Mouse (Mus musculus): ENCODE data around the gene Pde6g. TPM values are rescaled to one million over a fixed set of nuclear protein-coding genes. Genes with fewer than 3 reads are reported as not detected.

Pde6g gene
- under 1 TPM; 0.37 to 0.66 TPM for total RNA-seq (2021)

- DNase-seq (ENCODE audit: low spot score in 2 of 2): no peak
- intact Hi-C loops (cut with DNase I): no loop called here
Observed at GRCm38 (mm10) chr11:120453306-120453705, at the start of gene Pde6g. Gene Pde6g (minus strand): TSS chr11:120453500.

GRCm38 (mm10) chr11:120501701-120502100 is 48.4 kb upstream of the Pde6g start:
- DNase-seq (ENCODE audit: low spot score in 2 of 2): no peak
- intact Hi-C loops (cut with DNase I): no loop called here

GRCm38 (mm10) chr11:120501018-120501417 is 47.7 kb upstream of the Pde6g start:
- intact Hi-C loops (cut with DNase I): no loop called here

GRCm38 (mm10) chr11:120500357-120500756 is 47.1 kb upstream of the Pde6g start:
- intact Hi-C loops (cut with DNase I): no loop called here
- no peak for DNase-seq (ENCODE audit: low spot score in 2 of 2)

More at GRCm38 (mm10) chr11:120501018-120501417, 47.7 kb upstream of the Pde6g start:
- no peak for DNase-seq (ENCODE audit: low spot score in 2 of 2)

- no peak for DNase-seq (ENCODE audit: low spot score in 2 of 2)
- intact Hi-C loops (cut with DNase I): no loop called here
Observed at GRCm38 (mm10) chr11:120499894-120500293, 46.6 kb upstream of the Pde6g start.

- no peak for DNase-seq (ENCODE audit: low spot score in 2 of 2)
- intact Hi-C loops (cut with DNase I): no loop called here
Observed at GRCm38 (mm10) chr11:120498891-120499290, 45.6 kb upstream of the Pde6g start.

- no peak for DNase-seq (ENCODE audit: low spot score in 2 of 2)
- intact Hi-C loops (cut with DNase I): no loop called here
Observed at GRCm38 (mm10) chr11:120498226-120498625, 44.9 kb upstream of the Pde6g start.

- DNase-seq (ENCODE audit: low spot score in 2 of 2): no peak
- intact Hi-C loops (cut with DNase I): no loop called here
Observed at GRCm38 (mm10) chr11:120497436-120497835, 44.1 kb upstream of the Pde6g start.

GRCm38 (mm10) chr11:120493911-120494310 is 40.6 kb upstream of the Pde6g start:
- DNase-seq (ENCODE audit: low spot score in 2 of 2): no peak
- intact Hi-C loops (cut with DNase I): no loop called here

GRCm38 (mm10) chr11:120493351-120493750 is 40.1 kb upstream of the Pde6g start:
- DNase-seq (ENCODE audit: low spot score in 2 of 2): no peak
- intact Hi-C loops (cut with DNase I): no loop called here

- no peak for DNase-seq (ENCODE audit: low spot score in 2 of 2)
- intact Hi-C loops (cut with DNase I): no loop called here
Observed at GRCm38 (mm10) chr11:120492878-120493203, 39.5 kb upstream of the Pde6g start.

GRCm38 (mm10) chr11:120492024-120492877 is 39.0 kb upstream of the Pde6g start:
- intact Hi-C loops (cut with DNase I): no loop called here
- DNase-seq (ENCODE audit: low spot score in 2 of 2): no peak

- intact Hi-C loops (cut with DNase I): no loop called here
- peak; percentile 85 to 88 for DNase-seq (ENCODE audit: low spot score in 2 of 2)
Observed at GRCm38 (mm10) chr11:120491317-120492023, 38.2 kb upstream of the Pde6g start, which contains the start of gene Slc25a10. Gene Slc25a10 (plus strand): TSS chr11:120491840.

- intact Hi-C loops (cut with DNase I): no loop called here
- no peak for DNase-seq (ENCODE audit: low spot score in 2 of 2)
Observed at GRCm38 (mm10) chr11:120490291-120491046, 37.2 kb upstream of the Pde6g start.

GRCm38 (mm10) chr11:120489054-120489761 is 35.9 kb upstream of the Pde6g start:
- intact Hi-C loops (cut with DNase I): loop anchor here (5.0 to 10.0 kb wide), 2 partner anchors 58 to 86 kb away; partner anchors contain the start of genes Mcrip1 and P4hb
- peak; percentile 46 to 58 for DNase-seq (ENCODE audit: low spot score in 2 of 2)

GRCm38 (mm10) chr11:120488516-120488915 is 35.2 kb upstream of the Pde6g start:
- intact Hi-C loops (cut with DNase I): loop anchor here (5.0 to 10.0 kb wide), 2 partner anchors 59 to 86 kb away; partner anchors contain the start of genes Mcrip1 and P4hb

GRCm38 (mm10) chr11:120485251-120485650 is 32.0 kb upstream of the Pde6g start:
- DNase-seq (ENCODE audit: low spot score in 2 of 2): no peak
- intact Hi-C loops (cut with DNase I): loop anchor here (5.0 to 10.0 kb wide), 2 partner anchors 62 to 90 kb away; partner anchors contain the start of genes Mcrip1 and P4hb

More at GRCm38 (mm10) chr11:120488516-120488915, 35.2 kb upstream of the Pde6g start:
- DNase-seq (ENCODE audit: low spot score in 2 of 2): no peak

GRCm38 (mm10) chr11:120484265-120484981 is 31.1 kb upstream of the Pde6g start, which contains the start of gene Mrpl12:
Gene Mrpl12 (plus strand): TSS chr11:120484613.
- peak; percentile 91 to 92 for DNase-seq (ENCODE audit: low spot score in 2 of 2)
- intact Hi-C loops (cut with DNase I): loop anchor here (1.0 to 10.0 kb wide), 2 partner anchors 17 to 90 kb away; partner anchors contain the start of genes Arl16 and P4hb
